14 mouse cellular contexts compared by ENCODE assay signal in genomic region chr3:49592706-49593451, GRCm38 (mm10).
DNase-seq lines count a peak whose midpoint lies in the region; ATAC-seq lines count a peak whose summit lies in the region.
"Had no signal": no experiment of that assay in that cellular context is flagged by ENCODE, and none has a peak within 500 bp of the region (broad histone marks: within the 10 kb centered on the region; RNA-seq: fewer than 3 reads in every experiment).

No protein-coding gene starts in this region.

- H3K36me3 ChIP-seq in kidney, embryonic 15.5 days: no peaks in the 10 kb centered on the region
- no peaks in the 10 kb centered on the region for H3K36me3 ChIP-seq in forebrain, embryonic 15.5 days
- no peaks in the 10 kb centered on the region for H3K36me3 ChIP-seq in limb, embryonic 15.5 days
- H3K36me3 ChIP-seq: heart, embryonic 13.5 days; liver, embryonic 13.5 days had no signal

- no peak overlapping the region for H3K4me3 ChIP-seq in kidney, embryonic 15.5 days (replicated peaks)
- H3K4me3 ChIP-seq in forebrain, embryonic 15.5 days: no peak overlapping the region
- no peak overlapping the region for H3K4me3 ChIP-seq in limb, embryonic 15.5 days
- H3K4me3 ChIP-seq: heart, embryonic 13.5 days; liver, embryonic 13.5 days had no signal

- DNase-seq in kidney, postnatal 36 days: no peak
- peak; percentile 73 for DNase-seq in embryo, embryonic 10.5 days (ENCODE audit: low spot score)
- DNase-seq in heart, adult 9 months (ENCODE audit: low spot score in 2 of 2): no peak
- no peak for DNase-seq in left cerebral cortex, adult 8-10 months (ENCODE audit: low spot score in 2 of 2)
- DNase-seq in cerebellum, postnatal 36 days: no peak
- DNase-seq: kidney, postnatal 10 days; liver, embryonic 13.5 days; right cerebral cortex, postnatal 14 days; thymus, postnatal 14 days had no signal

- H3K4me2 ChIP-seq in kidney, embryonic 15.5 days: no peak overlapping the region
- no peak overlapping the region for H3K4me2 ChIP-seq in forebrain, embryonic 15.5 days (replicated peaks)
- H3K4me2 ChIP-seq in limb, embryonic 15.5 days: no peak overlapping the region
- H3K4me2 ChIP-seq: heart, embryonic 13.5 days; liver, embryonic 13.5 days had no signal

- ATAC-seq in kidney, embryonic 15.5 days (replicated peaks; ENCODE audit: low FRiP score): 0 out of 2 replicates have a peak, but pooled peaks have one; percentile 40
- peak; percentile 95 for ATAC-seq in forebrain, embryonic 15.5 days (replicated peaks)
- no peak for ATAC-seq in limb, embryonic 15.5 days (ENCODE audit: insufficient number of reproducible peaks, low FRiP score, low TSS enrichment, low read depth)
- ATAC-seq: CD4-positive, CD25-positive, alpha-beta regulatory T cell, adult 4 months had no signal

- 0 out of 2 replicates have a peak, but pooled peaks cover 6% of the 10 kb centered on the region for H3K4me1 ChIP-seq in kidney, embryonic 15.5 days
- H3K4me1 ChIP-seq in forebrain, embryonic 15.5 days: peaks cover 8% of the 10 kb centered on the region; the same call in 1 of the 2 replicates
- peaks cover 14% of the 10 kb centered on the region; the same call in 1 of the 2 replicates for H3K4me1 ChIP-seq in limb, embryonic 15.5 days
- H3K4me1 ChIP-seq: liver, embryonic 13.5 days had no signal

- H3K27ac ChIP-seq in kidney, embryonic 15.5 days: peak overlapping the region; percentile 18; the same call in 1 of the 2 replicates
- peak overlapping the region; percentile 11; the same call in 1 of the 2 replicates for H3K27ac ChIP-seq in forebrain, embryonic 15.5 days (replicated peaks)
- peak overlapping the region; percentile 74 for H3K27ac ChIP-seq in limb, embryonic 15.5 days
- H3K27ac ChIP-seq: heart, embryonic 13.5 days; liver, embryonic 13.5 days had no signal

- no peak overlapping the region for H3K9ac ChIP-seq in kidney, embryonic 15.5 days
- no peak overlapping the region for H3K9ac ChIP-seq in forebrain, embryonic 15.5 days (replicated peaks)
- H3K9ac ChIP-seq in limb, embryonic 15.5 days: no peak overlapping the region
- H3K9ac ChIP-seq: heart, embryonic 13.5 days; liver, embryonic 13.5 days had no signal

- WGBS in kidney, embryonic 15.5 days: 35% methylated on average over 9 of the region's 9 CpGs
- 10% methylated on average over 9 of the region's 9 CpGs for WGBS in forebrain, embryonic 15.5 days
- 23% methylated on average over 9 of the region's 9 CpGs for WGBS in limb, embryonic 15.5 days

- no peaks in the 10 kb centered on the region for H3K27me3 ChIP-seq in kidney, embryonic 15.5 days
- no peaks in the 10 kb centered on the region for H3K27me3 ChIP-seq in forebrain, embryonic 15.5 days
- no peaks in the 10 kb centered on the region for H3K27me3 ChIP-seq in limb, embryonic 15.5 days
- H3K27me3 ChIP-seq: heart, embryonic 13.5 days; liver, embryonic 13.5 days had no signal

- H3K9me3 ChIP-seq in kidney, embryonic 15.5 days (replicated peaks): no peaks in the 10 kb centered on the region
- no peaks in the 10 kb centered on the region for H3K9me3 ChIP-seq in forebrain, embryonic 15.5 days
- H3K9me3 ChIP-seq in limb, embryonic 15.5 days: no peaks in the 10 kb centered on the region
- H3K9me3 ChIP-seq: liver, embryonic 13.5 days had no signal

Comparison
In these comparisons a context has a peak if more than half of its experiments do, and no peak if none do; other contexts are left out.
1. H3K27ac ChIP-seq: peak in every context shown above with its lines; median percentile 74 in limb, embryonic 15.5 days; 18 in kidney, embryonic 15.5 days; 11 in forebrain, embryonic 15.5 days.